Mouse (Mus musculus) heart, embryonic 16.5 days (tissue): ENCODE measurements at regions not wholly inside any gene's neighbourhood (a gene's known extent, or its start where the extent isn't known, plus 50 kb on each side); places are given as distances from the start of the nearest gene placed in this dataset.

ENCODE experiments used
- ATAC-seq: fragments of 200-750 bp; cut with Nextera tagmentation; replicated peaks from 2 replicates; pipeline ENCODE4 v1.8.0; 2017; ENCODE audit warnings: moderate number of reproducible peaks; ENCODE audit not compliant: insufficient read depth, low FRiP score; ENCODE audit errors: extremely low read depth
- H3K27ac ChIP-seq: fragments of 300-500 bp; sonication (generic); 2 replicates; pipeline ENCODE4 v1.5.1; 2014; ENCODE audit warnings: mild to moderate bottlenecking, low read length, control low read depth, moderate library complexity
- H3K27me3 ChIP-seq: fragments of 300-500 bp; sonication (generic); 2 replicates; pipeline ENCODE4 v1.6.1; 2014; ENCODE audit warnings: low read length, mixed read lengths; ENCODE audit not compliant: control insufficient read depth, insufficient read depth
- H3K36me3 ChIP-seq: fragments of 300-500 bp; sonication (generic); 2 replicates; pipeline ENCODE4 v1.6.1; 2014; ENCODE audit not compliant: control insufficient read depth, insufficient read depth
- H3K4me1 ChIP-seq: fragments of 300-500 bp; sonication (generic); 2 replicates; pipeline ENCODE4 v1.6.1; 2014; ENCODE audit warnings: low read length, mixed read lengths; ENCODE audit not compliant: control insufficient read depth, insufficient read depth
- H3K4me2 ChIP-seq: fragments of 300-500 bp; sonication (generic); 2 replicates; pipeline ENCODE4 v1.6.1; 2014; ENCODE audit warnings: low read depth, mild to moderate bottlenecking, control low read depth, low read length
- H3K4me3 ChIP-seq: fragments of 300-500 bp; sonication (generic); 2 replicates; pipeline ENCODE4 v1.5.1; 2014; ENCODE audit warnings: mild to moderate bottlenecking, control low read depth, low read length
- H3K9ac ChIP-seq: fragments of 300-500 bp; sonication (generic); 2 replicates; pipeline ENCODE4 v1.6.1; 2014; ENCODE audit warnings: low read length, control low read depth
- H3K9me3 ChIP-seq: fragments of 300-500 bp; sonication (generic); replicated peaks from 2 replicates; pipeline ENCODE4 v1.6.1; 2016; ENCODE audit warnings: low read length; ENCODE audit not compliant: control insufficient read depth
- WGBS: fragments of 180-500 bp; shearing (Covaris S2); extraction: QIAGEN DNeasy Blood & Tissue Kit; methylation state at CpG from one replicate; pipeline ENCODE4 v1.1.7; 2014; 5-methylcytosine and 5-hydroxymethylcytosine counted together

DNA sequence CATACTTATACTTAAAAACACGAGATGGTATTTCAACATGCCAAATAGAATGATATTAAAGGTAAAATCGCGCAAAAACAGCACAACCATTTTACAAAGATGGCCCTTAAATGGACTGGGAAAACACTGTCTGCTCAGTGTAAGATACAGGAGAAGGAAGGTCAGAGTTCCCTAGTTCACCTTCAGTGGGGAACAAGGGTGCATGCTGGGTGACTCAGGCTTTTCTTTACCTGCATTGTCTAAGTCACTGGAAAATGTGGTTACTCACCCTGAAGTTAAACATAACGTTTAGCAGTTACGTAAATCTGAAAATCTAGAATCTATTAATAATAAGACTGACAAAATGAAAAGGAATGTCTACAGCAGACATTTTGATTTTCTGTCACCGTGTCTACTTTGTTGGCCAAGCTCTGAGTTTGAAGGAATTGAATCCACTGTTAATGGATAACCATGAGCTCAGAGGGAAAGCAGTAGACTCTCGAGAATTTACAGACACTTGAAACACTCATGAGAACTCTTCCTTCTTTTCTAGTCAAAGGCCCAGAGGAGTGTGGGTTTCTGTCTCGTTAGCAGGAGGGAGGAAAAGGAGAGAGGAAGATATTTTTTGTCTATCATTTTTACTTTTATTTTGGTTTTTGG lies 63.5 kb upstream of the Cdh6 start:
- 78% methylated on average over 8 of the region's 8 CpGs for WGBS
- H3K4me2 ChIP-seq, result no peak overlapping the region
- no peak overlapping the region for H3K4me3 ChIP-seq
- H3K4me1 ChIP-seq, result no peaks in the 10 kb centered on the region
- H3K9me3 ChIP-seq, result no peaks in the 10 kb centered on the region
- ATAC-seq, result no peak
- H3K9ac ChIP-seq, result no peak overlapping the region
- no peak overlapping the region for H3K27ac ChIP-seq
- no peaks in the 10 kb centered on the region for H3K36me3 ChIP-seq
- H3K27me3 ChIP-seq, result no peaks in the 10 kb centered on the region

DNA sequence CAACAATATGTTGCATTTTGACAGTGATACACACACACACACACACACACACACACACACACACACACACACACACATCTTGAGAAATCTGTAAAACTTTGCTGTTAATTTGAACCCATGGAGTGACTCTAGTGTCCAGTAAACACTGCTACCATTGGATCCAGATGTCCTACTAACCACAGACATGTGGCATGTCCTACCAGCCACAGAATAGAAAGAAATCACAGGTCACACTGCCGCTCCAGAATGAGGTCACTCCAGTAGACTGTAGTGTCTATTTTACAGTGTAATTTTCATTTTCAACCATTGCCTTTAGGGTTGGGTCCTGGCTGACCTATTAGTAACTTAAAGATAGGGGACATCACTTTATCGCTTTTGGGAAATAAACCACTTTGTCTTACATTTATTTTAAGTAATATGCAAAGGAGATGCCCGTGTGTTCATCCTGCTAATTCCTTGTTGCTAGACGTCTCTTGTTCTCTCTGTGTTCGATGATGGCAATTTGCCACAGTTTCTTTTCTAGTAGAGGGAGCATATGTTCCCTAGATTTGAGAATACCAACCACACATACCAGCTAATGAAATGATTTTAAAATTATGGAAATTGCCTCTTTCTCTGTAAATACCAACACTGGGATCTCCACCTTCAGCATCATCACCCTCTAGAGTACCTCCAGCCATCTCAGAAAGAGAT lies 59.2 kb upstream of the Cdh6 start:
- ATAC-seq, result no peak

DNA sequence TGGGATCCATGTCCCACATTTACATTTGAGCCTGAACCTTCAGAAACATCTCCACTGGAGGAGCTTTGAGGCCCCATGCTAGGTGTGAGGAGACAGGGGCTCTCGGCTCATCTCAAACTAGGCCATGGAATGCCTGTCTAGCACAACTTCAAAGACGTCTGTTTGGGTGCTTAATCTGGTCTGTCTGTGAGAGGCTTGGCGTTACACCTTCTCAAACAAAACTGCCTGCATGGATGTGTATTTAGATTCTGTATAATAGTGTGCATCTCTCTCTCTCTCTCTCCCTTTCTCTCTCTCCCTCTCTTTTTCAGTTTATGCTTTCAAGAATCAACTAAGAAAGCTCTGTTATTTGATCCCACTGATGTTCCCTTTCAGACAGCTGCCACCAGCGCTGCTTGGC lies 58.1 kb upstream of the Cdh6 start:
- H3K9ac ChIP-seq, result no peak overlapping the region
- H3K27ac ChIP-seq, result no peak overlapping the region
- no peak for ATAC-seq
- H3K9me3 ChIP-seq, result no peaks in the 10 kb centered on the region
- 22% methylated on average over 4 of the region's 4 CpGs for WGBS
- H3K4me1 ChIP-seq, result no peaks in the 10 kb centered on the region
- no peak overlapping the region for H3K4me3 ChIP-seq
- H3K4me2 ChIP-seq, result no peak overlapping the region
- H3K27me3 ChIP-seq, result no peaks in the 10 kb centered on the region
- no peaks in the 10 kb centered on the region for H3K36me3 ChIP-seq

More for the DNA sequence above, 59.2 kb upstream of the Cdh6 start:
- H3K27ac ChIP-seq, result no peak overlapping the region
- H3K9me3 ChIP-seq, result no peaks in the 10 kb centered on the region
- H3K27me3 ChIP-seq, result no peaks in the 10 kb centered on the region
- no peaks in the 10 kb centered on the region for H3K36me3 ChIP-seq
- H3K4me2 ChIP-seq, result no peak overlapping the region
- H3K4me1 ChIP-seq, result no peaks in the 10 kb centered on the region
- 77% methylated on average over 5 of the region's 5 CpGs for WGBS
- no peak overlapping the region for H3K4me3 ChIP-seq
- H3K9ac ChIP-seq, result no peak overlapping the region

DNA sequence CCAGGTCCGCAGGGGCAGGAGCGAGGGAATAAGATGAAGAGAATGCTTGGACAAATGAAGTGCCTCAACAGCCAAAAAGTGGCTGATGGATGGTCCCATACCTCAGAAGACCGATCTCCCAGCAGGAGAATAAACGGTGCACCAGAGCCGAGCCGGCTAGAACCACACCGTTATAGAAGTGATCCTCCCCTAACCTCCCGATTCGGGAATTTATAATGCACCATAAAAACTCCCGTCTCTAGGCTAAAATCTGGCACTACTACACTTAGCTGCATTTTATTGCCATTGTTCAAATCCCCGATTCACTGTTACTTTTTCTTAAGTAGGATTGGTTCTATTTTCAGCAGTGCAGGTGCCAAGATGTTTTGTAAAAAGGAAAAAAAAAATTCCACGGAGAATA lies 54.6 kb upstream of the Cdh6 start:
- Histone ChIP-seq H3K36me3 (no peaks in the 10 kb centered on the region), H3K27me3 (no peaks in the 10 kb centered on the region), H3K9ac (no peak overlapping the region), H3K4me1 (no peaks in the 10 kb centered on the region), H3K4me3 (no peak overlapping the region), H3K4me2 (no peak overlapping the region), H3K27ac (no peak overlapping the region), H3K9me3 (no peaks in the 10 kb centered on the region)
- no peak for ATAC-seq
- WGBS, result 91% methylated on average over 12 of the region's 12 CpGs
